Mouse (Mus musculus): ENCODE measurements around the gene Ctcfl. TPM values are rescaled to one million over a fixed set of nuclear protein-coding genes. Genes with fewer than 3 reads are reported as not detected.
"Not testable (repeated sequence)": the region's sequence is repeated elsewhere in the genome, so short reads cannot be mapped to it uniquely, and the experiment has no call there.

The Ctcfl gene
- total RNA-seq, 2 experiments from 2014 or later: not detected

DNA sequence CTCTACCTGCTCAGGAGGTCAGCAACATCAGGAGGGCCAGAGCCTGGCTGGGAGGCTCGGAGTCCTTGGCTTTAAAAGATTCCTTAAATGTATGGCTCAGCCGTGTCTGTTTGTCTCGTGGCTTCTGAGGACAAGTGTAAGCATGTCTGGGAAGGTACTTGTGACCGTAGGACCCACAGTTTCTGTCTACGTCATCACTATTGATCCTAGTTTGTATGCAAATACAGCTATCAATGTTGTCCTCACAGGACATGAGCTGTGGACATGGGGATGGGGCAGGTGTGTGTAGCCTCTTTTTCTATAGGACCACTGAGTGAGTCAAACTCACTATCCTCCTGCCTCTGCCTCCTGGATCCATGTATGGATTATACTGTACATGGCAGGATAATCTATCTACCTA is 28.7 kb upstream of the Ctcfl start:
- intact Hi-C loops (cut with DNase I): no loop called here
- no peak for DNase-seq (ENCODE audit: extremely low spot score in 1 of 2, low spot score in 2 of 2)

DNA sequence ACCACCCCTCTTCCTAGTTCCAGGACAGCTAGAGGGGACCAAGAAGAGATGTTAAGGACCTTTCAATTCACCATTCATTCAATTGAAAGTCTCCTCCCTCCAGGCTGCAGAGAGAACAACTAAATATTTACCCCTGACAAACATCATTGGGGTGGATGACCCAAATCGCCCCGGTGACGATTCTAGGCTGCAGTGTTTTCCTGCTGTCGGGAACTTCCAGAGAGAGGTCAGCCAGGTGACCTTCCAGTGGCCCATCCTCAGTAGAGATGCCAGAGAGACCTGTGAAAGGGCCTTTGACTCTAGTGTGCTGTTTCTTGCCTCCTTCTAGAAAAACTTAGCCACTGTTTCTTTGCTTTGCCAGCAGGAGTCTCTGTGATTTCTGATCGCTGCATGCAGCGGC is 27.4 kb upstream of the Ctcfl start:
- intact Hi-C loops (cut with DNase I): no loop called here
- no peak for DNase-seq (ENCODE audit: extremely low spot score in 1 of 2, low spot score in 2 of 2)

DNA sequence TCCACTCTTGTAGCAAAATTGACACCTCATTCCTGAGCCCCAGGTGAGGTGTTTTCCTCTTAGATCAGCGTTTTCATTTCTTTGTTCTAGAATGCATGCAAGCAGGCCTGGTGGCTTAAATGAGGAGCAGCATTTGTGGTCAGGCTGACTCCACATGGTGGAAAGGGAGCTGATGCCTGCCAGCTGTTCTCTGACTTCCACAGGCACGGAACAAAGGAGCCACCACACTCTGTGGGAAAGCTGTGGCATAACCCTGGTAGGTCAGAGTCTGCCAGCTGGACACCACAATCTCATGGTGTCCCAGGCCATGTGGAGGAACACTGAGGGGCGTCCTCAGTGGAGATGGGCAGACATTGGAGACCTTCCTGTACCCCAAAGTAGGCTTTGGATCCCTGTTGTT is 26.5 kb upstream of the Ctcfl start:
- intact Hi-C loops (cut with DNase I): no loop called here
- no peak for DNase-seq (ENCODE audit: extremely low spot score in 1 of 2, low spot score in 2 of 2)

DNA sequence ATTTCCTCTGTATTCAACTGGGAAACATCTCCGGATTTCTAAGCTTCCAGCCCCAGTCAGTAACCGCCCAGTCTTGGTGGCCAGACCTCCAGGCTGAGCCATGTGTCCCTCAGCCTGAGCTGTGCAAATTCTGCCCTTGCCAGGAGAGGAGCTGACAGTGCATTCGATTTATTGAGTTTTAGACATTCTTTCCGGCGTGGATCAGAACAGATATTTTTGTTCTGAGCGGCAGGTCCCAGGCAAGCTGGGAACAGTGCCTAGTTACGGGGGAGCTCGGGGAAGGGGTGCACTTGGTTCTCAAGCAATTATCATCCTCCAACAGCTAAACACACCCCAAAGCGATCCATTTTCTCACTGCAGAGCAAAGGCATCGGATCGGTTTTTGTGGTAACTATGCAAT is 24.3 kb upstream of the Ctcfl start:
- intact Hi-C loops (cut with DNase I): no loop called here
- DNase-seq (ENCODE audit: extremely low spot score in 1 of 2, low spot score in 2 of 2): no peak

DNA sequence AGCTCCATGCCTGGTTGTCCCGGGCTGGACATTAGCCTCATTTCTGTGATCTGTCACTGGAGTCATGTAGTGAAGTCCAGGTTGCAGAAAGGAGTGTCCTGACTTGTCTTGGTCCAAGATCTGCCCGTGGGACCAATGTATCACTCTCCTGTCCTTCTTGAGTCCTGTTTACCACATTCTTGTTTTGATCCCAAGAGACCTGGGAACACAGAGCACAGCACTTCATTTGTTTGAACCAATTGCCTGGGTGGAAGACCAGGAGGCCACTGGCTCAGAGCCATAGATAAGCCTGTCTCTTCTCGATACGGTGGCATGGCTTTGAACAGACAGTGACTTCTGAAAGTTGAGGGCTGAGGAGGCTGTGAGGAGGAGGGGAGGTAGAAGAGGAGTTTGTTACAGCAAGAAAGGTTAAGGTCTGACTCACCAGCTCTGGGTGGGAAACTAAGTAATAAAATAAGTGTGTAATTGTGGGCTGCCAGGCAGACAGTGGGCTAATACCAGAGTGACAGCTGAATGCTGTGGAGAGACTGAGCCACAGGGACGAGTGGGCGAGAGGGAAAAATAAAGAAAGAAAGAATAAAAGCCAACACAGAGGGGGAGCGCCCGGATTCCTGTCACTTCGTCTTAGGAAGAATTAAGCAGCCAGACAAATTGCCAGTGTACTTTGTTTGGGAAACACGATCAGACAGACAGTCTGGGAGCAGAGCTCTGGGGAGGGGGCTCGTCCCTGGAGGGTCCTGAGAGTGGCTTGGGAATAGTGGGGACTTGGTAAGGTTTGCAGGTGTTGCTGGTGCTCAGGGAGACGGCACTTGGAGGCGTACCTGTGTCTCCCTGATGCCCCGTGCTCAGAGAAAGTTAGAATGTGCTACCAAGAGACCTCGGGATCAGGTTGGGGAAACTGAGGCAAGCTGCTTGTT is 19.3 kb upstream of the Ctcfl start:
- DNase-seq (ENCODE audit: extremely low spot score in 1 of 2, low spot score in 2 of 2): no peak
- intact Hi-C loops (cut with DNase I): no loop called here

DNA sequence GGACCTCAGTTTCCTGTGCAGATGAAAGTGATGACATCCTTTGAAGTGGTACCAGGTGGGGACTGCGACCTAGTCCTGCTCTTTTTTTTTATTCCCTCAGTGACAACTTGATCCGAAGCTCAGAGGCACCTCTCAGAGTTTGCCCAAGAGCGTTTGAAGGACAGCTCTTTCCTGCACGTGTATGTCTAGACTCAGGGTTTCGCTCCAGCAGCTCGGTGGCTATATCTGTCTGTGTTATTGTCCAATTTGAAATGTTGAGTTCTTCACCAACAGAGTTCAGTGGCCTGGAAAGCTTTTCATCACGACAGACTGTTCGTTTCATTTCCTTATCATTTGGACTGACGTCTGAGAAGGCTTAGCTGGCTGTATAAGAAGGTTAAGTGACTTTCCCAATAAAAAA is 15.4 kb upstream of the Ctcfl start:
- DNase-seq (ENCODE audit: extremely low spot score in 1 of 2, low spot score in 2 of 2): no peak

DNA sequence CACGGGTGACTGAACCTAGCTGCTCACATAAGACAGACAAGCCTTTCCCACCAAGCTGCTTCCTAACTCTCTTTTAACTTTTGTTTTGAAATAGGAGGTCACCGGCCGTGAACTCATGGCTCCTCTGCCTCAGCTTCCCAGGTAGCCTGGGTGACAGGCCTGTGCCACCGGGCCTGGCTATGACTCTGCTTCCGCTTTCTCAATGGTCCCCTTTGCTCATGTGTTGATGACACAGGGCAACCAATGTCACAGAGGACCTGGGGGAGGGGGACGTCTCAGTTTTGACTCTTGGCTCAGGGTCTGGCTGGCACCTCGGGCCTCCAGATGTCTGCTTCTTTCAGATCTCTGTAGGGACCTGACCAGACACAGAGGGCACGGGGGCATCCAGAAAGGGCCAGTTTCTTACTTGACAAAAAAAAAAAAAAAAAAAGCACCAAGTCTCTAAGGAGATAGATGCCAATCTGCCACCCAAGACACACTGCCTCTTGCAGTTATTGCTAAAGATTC is 13.5 kb upstream of the Ctcfl start:
- DNase-seq (ENCODE audit: extremely low spot score in 1 of 2, low spot score in 2 of 2): no peak
- intact Hi-C loops (cut with DNase I): no loop called here

More for the DNA sequence above, 15.4 kb upstream of the Ctcfl start:
- intact Hi-C loops (cut with DNase I): no loop called here

DNA sequence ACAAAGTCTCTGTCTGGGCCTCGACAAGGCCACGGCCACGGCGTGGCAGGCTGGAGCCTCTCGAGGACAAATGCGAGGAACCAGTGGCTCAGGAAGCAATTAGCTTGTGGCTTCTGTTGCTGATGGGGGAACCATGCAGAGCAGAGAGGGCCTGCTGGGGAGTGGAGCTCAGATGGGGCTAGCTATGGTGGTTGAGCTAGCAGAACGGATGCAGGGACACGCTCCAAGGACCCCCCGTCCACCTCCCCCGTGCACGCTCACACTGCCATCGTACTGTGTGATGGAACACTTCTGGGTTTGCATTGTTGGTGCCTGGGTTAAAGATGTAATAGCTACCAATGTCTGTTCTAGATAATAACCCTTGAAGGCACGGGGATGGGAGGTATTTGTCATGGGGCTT is 12.9 kb upstream of the Ctcfl start:
- intact Hi-C loops (cut with DNase I): no loop called here
- no peak for DNase-seq (ENCODE audit: extremely low spot score in 1 of 2, low spot score in 2 of 2)

DNA sequence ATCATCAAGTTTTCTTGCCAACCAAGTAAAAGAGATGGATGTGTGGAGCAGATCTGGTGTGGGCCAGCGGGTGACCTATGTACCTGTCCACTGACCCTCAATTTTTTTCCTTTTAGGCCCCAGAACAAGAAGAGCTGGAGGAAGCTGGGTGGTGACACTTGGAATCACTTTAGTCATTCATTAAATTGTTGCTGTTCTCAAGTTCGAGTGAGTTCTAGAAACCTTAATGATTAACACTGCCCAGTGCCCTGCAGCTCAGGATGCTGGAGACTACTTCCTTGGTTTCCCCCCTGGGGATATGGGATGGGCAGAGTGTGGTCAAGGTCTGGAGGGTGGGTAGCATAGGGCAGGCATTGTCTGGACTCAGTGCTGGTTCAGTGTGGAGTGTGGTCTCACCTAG is 9.8 kb upstream of the Ctcfl start:
- intact Hi-C loops (cut with DNase I): no loop called here
- DNase-seq (ENCODE audit: extremely low spot score in 1 of 2, low spot score in 2 of 2): no peak

DNA sequence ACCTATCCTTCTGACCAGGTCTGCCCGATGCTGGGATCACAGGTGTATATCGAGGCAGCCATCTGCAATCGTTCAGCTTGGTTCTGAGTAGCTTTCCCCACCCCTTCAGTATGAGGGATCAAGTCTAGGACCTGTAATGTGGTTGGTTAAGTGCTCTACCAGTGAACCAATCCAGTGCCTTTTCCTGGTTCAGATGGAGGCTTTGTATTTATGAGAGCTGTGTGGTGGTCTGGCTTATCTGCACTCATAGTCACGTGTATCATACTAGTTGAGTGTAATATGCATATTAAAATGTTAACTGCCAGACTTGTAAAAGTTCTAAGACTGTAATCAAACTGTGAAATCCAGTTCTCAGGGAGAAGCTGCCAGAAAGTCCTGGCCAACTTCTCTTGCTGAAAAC is 7.1 kb upstream of the Ctcfl start:
- intact Hi-C loops (cut with DNase I): no loop called here
- no peak for DNase-seq (ENCODE audit: extremely low spot score in 1 of 2, low spot score in 2 of 2)

DNA sequence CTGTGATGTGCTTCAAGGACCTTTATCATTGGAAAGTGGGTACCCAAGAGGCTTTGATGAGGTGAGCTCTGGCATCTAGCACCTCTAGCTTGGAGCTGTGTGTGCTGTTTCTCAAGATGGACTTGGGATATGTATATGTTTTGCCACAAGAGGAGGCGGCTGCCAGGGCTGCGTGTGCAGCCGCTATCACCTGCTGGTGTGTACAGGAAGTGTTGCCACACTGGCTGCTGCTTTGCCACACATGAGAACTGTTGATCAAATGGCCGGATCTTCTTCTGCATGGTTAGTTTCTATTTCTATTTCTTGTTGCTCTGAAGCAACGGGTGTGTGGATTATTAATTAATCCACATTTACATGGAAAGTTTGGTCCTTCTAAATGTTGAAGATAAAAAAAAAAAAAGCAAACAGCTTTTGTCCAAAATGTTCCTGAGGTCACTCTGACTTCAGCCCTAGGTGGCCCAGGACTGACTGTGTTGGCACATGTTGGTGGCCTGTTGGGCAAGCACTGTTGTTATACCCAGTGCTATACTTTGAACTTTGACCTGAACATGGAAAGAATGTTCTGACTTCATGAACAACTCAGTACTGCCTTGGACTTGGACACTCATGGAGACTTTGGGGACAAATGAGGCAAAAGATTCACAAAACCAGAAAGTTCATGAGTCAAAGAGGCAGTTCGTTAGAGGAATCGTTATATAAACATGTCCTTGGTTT is 4.9 kb upstream of the Ctcfl start:
- intact Hi-C loops (cut with DNase I): no loop called here
- DNase-seq (ENCODE audit: extremely low spot score in 1 of 2, low spot score in 2 of 2): no peak

DNA sequence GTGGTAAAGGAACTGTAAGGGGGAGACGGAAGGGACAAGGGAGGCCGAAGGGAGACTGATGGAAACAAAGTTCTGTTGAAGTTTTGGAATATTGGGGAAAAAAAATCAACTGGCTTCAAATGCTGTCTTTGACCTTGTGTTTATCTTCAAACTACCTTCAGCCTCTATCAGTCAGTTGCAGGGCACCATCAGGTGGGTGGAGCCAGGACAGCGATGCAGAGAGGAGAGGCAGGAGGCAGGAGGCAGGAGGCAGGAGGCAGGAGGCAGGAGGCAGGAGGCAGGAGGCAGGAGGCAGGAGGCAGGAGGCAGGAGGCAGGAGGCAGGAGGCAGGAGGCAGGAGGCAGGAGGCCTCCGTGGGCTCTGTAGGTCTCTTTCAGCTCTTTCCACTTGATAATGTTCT is 792 bp upstream of the Ctcfl start:
- DNase-seq (ENCODE audit: extremely low spot score in 1 of 2, low spot score in 2 of 2); intact Hi-C loops (cut with DNase I): not testable (repeated sequence)

DNA sequence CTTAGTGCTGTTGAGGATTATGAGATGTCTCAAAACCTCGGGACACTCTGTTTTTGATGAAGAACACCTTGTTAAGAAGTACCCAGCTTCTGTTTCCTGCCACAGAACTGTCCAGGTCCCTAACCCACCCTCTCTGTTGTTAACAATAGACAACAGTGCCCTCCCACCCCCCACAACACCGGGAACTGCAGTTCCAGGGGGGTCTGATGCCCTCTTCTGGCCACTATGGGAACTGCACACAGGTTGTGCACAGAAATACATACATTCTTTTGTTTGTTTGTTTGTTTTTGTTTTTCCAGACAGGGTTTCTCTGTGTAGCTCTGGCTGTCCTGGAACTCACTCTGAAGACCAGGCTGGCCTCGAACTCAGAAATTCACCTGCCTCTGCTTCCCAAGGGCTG is 5.5 kb downstream of the Ctcfl start:
- intact Hi-C loops (cut with DNase I); DNase-seq (ENCODE audit: extremely low spot score in 1 of 2, low spot score in 2 of 2): not testable (repeated sequence)

DNA sequence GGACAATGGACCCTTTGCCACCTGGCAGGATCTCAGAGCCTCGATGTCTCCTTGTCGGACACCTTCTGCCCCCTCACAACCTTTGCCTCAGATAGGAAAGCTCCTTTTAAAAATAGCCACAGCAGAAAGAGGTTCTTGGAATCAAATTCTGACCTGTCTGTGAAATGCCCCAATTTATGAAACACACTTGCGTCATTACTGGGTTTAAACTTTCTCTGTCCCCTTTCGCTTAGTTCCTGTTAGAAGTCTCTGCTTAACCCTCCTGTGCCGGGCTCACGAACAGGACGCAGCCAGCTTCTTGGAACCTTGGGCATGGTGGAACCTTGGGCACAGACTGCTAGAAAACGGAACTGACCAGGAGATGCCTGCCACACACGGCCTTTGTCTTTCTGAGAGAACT is 8.8 kb downstream of the Ctcfl start:
- intact Hi-C loops (cut with DNase I): no loop called here
- no peak for DNase-seq (ENCODE audit: extremely low spot score in 1 of 2, low spot score in 2 of 2)

DNA sequence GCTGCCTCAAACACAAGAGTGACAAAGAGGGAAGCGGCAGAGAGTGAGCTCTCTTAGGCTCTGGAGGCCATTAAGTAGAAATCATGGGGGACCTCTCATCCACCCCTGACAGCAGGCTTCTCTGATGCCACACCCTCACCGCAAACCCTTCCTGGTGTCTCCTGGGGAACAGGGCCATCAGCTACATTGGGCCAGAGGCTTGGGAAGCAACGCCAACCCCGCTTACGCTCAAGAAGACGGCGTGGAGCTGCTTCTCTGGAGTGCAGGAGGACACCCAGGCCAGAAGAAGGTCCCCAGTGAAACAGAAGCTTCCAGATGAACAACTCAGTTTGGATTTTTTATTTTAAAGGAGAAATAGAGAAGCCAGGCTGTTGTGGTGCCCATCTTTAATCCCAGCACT is 9.8 kb downstream of the Ctcfl start:
- intact Hi-C loops (cut with DNase I): no loop called here

DNA sequence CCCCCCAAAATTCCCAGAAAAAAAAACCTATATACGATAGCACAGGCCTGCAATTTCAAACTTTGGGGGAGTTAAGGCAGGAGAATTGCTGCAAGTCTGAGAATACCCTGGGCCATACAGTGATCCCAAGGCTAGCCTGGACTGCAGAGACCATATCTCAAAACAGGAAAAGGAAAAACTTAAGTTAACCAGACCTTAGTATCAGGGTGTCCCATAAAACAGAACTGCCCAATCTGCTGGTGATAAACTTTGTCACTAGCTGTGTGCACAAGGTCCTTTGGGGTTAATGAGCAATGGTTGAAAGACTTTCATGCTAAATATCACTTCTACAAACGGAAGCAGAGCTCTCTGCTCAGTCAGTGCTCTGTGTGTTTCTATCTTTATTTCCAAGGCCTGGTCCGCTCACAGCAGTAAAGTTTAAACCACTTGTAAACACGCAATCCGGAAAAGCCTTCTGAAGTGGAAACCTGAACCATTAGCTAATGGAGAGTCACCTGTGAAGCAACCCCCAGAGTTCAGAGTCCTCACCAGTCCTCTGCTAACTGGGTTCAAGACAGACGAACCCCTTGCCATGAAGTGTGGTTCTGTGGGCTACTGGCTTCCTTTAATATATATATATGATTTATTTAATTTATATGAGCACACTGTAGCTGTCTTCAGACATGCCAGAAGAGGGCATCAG is 10.7 kb downstream of the Ctcfl start:
- intact Hi-C loops (cut with DNase I): no loop called here
- no peak for DNase-seq (ENCODE audit: extremely low spot score in 1 of 2, low spot score in 2 of 2)

More for the DNA sequence above, 9.8 kb downstream of the Ctcfl start:
- no peak for DNase-seq (ENCODE audit: extremely low spot score in 1 of 2, low spot score in 2 of 2)

DNA sequence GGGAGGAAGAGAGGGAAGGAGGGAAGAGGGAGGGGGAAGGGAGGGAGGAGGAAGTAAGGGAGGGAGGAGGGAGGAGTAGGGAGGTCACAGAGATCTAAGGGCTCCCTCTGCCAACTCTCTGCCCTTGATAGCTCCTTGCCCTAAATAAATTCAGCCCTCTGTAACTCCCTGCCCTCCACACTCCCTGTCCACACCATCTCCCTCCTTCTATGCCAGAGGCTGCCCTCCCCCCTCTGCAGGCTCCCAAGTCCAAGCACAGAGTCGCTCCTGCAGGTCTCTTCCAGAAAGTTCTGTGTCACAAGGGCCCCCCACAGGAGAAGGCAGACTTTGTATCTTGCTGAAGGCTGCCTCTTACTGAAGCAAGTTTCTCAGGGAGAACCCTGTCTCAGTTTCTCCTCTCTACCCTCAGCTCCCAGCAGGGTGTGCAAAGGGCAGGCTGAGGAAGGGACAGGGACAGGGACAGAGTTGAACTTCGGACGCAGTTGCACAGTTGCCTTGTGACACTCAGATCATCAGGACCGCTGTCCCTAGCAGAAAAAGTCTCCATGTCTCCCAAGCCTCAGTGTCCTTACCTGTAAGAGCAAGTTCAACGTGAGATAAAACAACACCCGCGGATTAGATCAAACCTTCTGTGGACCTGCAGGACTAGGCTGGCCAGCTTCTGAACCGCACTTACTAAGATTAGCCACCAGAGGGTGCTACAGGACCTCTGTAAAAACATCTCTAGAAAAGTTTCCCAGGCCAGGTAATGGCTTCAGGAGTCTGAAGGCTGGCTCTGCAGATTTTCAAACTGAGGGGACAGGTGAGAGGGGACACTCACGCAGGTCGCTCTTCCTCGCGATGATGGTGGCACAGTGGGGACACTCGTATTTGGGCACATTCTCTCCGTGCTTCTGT is 12.2 kb downstream of the Ctcfl start:
- peak in 1 of 2 experiments; percentile 61 for DNase-seq (ENCODE audit: extremely low spot score in 1 of 2, low spot score in 2 of 2)
- intact Hi-C loops (cut with DNase I): loop anchor here (1.0 kb wide), 2 partner anchors 77 to 455 kb away; no protein-coding TSS in a partner anchor

DNA sequence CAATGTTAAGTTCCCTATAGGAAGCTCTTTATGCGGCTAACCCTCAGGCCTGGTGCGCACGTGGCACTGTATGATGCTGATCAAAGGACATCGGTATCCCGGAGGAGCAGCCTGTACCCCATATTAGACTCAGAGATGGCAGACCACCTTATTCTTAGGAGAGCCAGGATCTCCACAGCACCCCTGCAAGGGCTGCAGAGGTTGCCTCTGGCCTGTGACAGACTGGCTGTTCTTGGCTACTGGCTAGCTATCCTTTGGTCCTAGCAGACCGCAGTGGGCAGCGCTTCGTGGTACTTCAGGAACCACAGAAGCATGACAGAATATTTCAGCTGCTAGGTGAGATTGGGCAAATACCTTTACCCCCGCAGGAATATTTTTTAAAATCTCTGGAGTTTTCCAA is 12.9 kb downstream of the Ctcfl start:
- intact Hi-C loops (cut with DNase I): no loop called here
- no peak for DNase-seq (ENCODE audit: extremely low spot score in 1 of 2, low spot score in 2 of 2)
